Mouse (Mus musculus) embryonic stem cell, embryonic (primary cell): ENCODE data around the gene Gm28048.

Source experiments
- CTCF ChIA-PET, 4 experiments: fragments of 300-600 bp in 2 of 4; fragments of 350-600 bp in 2 of 4; sonication (Branson Sonifier 250); formaldehyde crosslinking; loops; one replicate each; lab custom pipeline; 2022; ENCODE audit warnings: inconsistent platforms in 2 of 4; lab: Charles Lee
- POLR2A ChIA-PET, 4 experiments: fragments of 300-600 bp in 2 of 4; fragments of 350-600 bp in 2 of 4; sonication (Branson Sonifier 250); formaldehyde crosslinking; loops; one replicate each; lab custom pipeline; 2022; ENCODE audit warnings: antibody characterized with exemption in 4 of 4, inconsistent platforms in 1 of 4; lab: Charles Lee

The Gm28048 gene

GRCm38 (mm10) chr11:22854571-22854970 is 127.3 kb downstream of the Gm28048 start:
- POLR2A ChIA-PET, result interaction anchor here in 3 of 4 experiments (0.6 to 15.3 kb wide), 11 partner anchors 9 to 94 kb away, joined by 3 to 437 read pairs (median 6); no protein-coding TSS in a partner anchor
- CTCF ChIA-PET, result interaction anchor here in 2 of 4 experiments (1.2 to 1.7 kb wide), 3 partner anchors 9 to 55 kb away, joined by 3 to 4 read pairs (median 4); no protein-coding TSS in a partner anchor

GRCm38 (mm10) chr11:22853477-22854157 is 128.3 kb downstream of the Gm28048 start:
- CTCF ChIA-PET, result no interaction called here
- POLR2A ChIA-PET, result interaction anchor here (0.6 to 15.3 kb wide), 8 partner anchors 10 to 645 kb away, joined by 3 to 437 read pairs (median 5); no protein-coding TSS in a partner anchor

GRCm38 (mm10) chr11:22852510-22852909 is 129.4 kb downstream of the Gm28048 start:
- CTCF ChIA-PET, result no interaction called here
- POLR2A ChIA-PET, result interaction anchor here in 2 of 4 experiments (0.6 to 15.3 kb wide), 8 partner anchors 10 to 231 kb away, joined by 3 to 437 read pairs (median 4); no protein-coding TSS in a partner anchor

DNA sequence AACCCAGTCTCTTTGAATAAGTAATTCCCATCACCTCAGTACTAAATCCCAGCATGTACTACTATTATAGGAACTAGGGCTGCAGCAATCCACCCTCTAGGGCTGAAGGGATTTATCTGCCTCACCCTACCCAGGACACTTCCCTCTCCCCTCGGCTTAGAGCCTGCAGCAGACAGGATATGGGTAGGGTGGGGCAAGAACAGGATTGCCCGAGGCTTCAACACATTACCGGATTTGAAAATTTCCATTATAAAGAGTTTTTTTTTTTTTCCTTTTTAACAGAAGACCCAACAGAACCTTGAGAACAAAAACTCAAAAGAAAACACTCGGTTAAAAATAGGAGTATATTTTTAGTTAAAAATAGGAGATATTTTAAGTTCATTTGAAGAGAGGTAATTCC is 130.5 kb downstream of the Gm28048 start:
- ChIA-PET POLR2A (interaction anchor here in 3 of 4 experiments (0.7 to 15.3 kb wide), 9 partner anchors 8 to 130 kb away, joined by 3 to 437 read pairs (median 3); no protein-coding TSS in a partner anchor), CTCF (interaction anchor here in 2 of 4 experiments (0.6 to 0.7 kb wide), 2 partner anchors 9 to 46 kb away, joined by 3 to 4 read pairs; partner anchors contain the start of gene B3gnt2 (in 1 of the 2))

DNA sequence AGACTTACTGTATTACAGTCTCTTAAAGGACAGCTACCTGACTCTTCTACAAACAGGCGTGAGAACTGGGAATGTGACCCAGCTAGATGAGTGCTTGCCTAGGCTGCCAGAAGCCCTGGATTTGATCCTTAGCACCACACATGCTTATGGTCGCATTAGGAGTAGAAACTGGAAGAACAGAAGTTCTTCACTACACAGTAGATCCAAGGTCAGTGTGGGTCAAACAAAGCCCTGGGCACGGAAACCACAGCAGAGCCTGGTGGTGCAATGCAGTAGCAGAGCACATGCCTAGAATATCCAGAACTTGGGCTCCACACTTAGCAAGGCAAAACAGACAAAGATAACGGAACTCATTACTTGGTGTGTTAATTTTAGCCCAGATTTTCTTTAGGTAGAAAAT is 131.8 kb downstream of the Gm28048 start:
- CTCF ChIA-PET, result no interaction called here

DNA sequence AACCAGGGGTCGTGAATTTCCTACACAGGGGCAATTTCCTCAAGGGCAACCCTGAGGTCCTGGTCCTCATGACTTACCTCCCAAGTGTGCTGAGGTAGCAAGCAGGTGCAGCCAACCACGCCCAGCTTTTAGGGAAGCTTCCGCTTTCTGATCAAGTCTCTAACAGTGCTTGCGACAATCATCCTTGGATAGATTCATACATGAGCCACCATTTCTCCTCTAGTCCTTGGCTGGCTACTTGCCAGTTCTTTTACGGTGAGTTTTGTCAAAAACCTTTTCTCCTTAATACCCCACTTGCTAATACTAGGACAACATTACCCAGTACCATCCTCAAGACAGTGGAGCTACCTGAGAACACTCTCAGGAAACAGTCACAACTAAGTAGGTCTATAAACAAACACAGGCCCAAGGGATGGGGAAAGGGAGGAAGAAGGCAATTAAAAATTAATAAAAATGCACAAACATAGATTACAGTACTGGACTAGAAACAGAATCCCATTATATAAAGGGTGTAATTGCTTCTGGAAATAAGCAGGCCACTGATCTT is 133.2 kb downstream of the Gm28048 start:
- POLR2A ChIA-PET, result interaction anchor here (0.6 to 30.7 kb wide), 15 partner anchors 9 to 238 kb away, joined by 3 to 437 read pairs (median 4); partner anchors contain the start of gene B3gnt2 (in 2 of the 4)
- CTCF ChIA-PET, result interaction anchor here in 1 of 4 experiments (0.8 kb wide), 1 partner anchor 8 kb away, joined by 3 read pairs; no protein-coding TSS in a partner anchor

More for the DNA sequence above, 131.8 kb downstream of the Gm28048 start:
- POLR2A ChIA-PET, result interaction anchor here in 2 of 4 experiments (0.9 to 30.7 kb wide), 8 partner anchors 9 to 99 kb away, joined by 3 to 437 read pairs (median 4); partner anchors contain the start of gene B3gnt2 (in 1 of the 2)

- POLR2A ChIA-PET, result interaction anchor here (0.6 to 30.7 kb wide), 15 partner anchors 8 to 238 kb away, joined by 3 to 437 read pairs (median 4); partner anchors contain the start of gene B3gnt2 (in 2 of the 4)
- CTCF ChIA-PET, result no interaction called here
Observed at GRCm38 (mm10) chr11:22847732-22848648, 133.9 kb downstream of the Gm28048 start.

GRCm38 (mm10) chr11:22846960-22847731 is 134.7 kb downstream of the Gm28048 start:
- CTCF ChIA-PET, result no interaction called here
- POLR2A ChIA-PET, result interaction anchor here in 3 of 4 experiments (0.6 to 30.7 kb wide), 9 partner anchors 11 to 233 kb away, joined by 3 to 437 read pairs (median 10); partner anchors contain the start of gene B3gnt2 (in 2 of the 3)

DNA sequence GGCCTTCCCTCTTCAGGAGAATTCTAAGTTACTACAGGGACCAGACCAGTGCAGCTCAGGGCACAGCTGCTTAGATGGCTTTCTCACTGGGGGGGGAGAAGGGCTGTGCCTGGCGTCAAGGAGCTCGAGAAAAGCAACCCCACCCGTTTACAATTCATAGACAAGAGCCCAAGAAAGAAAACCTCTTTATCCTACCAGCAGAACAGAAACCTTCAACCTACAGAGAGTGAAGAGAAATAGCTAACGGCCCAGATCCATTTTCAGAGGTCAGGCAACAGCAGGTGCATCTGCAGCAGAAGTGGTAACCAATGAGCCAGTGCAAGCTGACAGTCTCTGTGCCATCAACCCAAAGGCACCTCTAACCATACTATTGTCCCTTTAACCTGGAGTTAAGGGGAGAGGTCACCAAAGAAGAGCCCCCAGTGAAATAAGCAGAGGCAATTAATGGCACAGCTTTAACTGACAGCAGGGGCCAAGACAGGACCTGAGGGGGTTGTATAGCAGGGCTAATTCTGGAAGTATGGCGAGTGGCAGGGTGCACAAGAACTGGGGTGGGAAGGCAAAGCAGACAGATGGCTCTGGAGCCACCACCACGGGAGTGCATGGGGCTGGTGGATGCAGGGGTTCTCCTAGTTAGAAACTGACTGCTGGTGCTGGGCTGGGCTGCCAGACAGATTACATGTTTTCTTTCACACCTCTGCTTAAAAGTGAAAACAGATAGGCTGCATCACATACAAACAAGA is 135.6 kb downstream of the Gm28048 start:
- ChIA-PET POLR2A (interaction anchor here in 3 of 4 experiments (0.6 to 30.7 kb wide), 20 partner anchors 9 to 225 kb away, joined by 3 to 437 read pairs (median 6); partner anchors contain the start of gene B3gnt2 (in 2 of the 3)), CTCF (interaction anchor here in 3 of 4 experiments (0.7 to 1.2 kb wide), 4 partner anchors 9 to 857 kb away, joined by 3 to 6 read pairs (median 4); no protein-coding TSS in a partner anchor)

- POLR2A ChIA-PET, result interaction anchor here in 3 of 4 experiments (0.6 to 30.7 kb wide), 28 partner anchors 8 to 231 kb away, joined by 3 to 437 read pairs (median 4); partner anchors contain the start of gene B3gnt2 (in 2 of the 3)
- CTCF ChIA-PET, result interaction anchor here (0.6 to 1.2 kb wide), 7 partner anchors 10 to 1210 kb away, joined by 3 to 6 read pairs (median 4); partner anchors contain the start of gene B3gnt2 (in 1 of the 4)
Observed at GRCm38 (mm10) chr11:22844754-22845718, 136.9 kb downstream of the Gm28048 start.

DNA sequence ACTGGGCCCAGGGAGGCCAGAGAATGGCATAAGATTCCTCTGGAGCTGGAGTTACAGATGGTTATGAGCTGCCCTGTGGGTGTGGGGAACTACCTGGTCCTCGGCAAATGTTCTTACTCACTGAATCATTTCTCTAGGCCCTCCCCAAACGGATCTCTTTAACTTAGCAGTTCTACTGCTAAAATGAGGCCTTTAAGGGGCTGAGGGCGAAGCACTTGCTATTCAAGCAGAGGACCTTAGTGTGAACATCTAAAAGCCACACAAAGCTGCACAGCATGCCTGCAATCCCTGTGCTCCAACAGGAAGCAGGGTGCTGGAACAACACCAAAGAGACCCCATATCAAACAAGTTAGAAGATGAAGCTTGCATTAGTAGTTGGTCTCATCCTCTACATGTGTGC is 142.4 kb downstream of the Gm28048 start:
- ChIA-PET CTCF (interaction anchor here (0.6 to 3.8 kb wide), 6 partner anchors 8 to 213 kb away, joined by 3 to 25 read pairs (median 4); no protein-coding TSS in a partner anchor), POLR2A (interaction anchor here (0.6 to 30.7 kb wide), 19 partner anchors 9 to 778 kb away, joined by 3 to 437 read pairs (median 6); partner anchors contain the start of gene B3gnt2 (in 2 of the 4))

DNA sequence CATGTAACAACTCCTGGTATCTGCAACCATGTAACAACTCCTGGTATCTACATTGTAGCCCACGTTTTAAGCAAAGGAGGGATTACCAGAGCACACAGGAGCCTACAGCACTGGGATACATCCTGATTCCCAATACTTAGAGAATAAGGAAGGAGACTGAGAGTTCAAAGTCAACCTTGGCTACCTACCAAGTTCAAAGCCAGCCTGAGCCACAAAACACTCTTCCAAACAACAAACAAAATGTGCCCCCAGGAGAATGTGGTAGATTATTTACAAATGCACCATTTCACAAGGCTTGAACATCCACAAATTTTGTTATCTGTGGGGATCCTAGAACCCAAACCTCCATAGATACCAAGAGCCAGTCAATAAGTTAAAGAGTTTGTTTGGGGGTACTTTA is 143.5 kb downstream of the Gm28048 start:
- POLR2A ChIA-PET, result interaction anchor here in 1 of 4 experiments (1.2 to 30.7 kb wide), 4 partner anchors 8 to 21 kb away, joined by 3 to 437 read pairs (median 64); partner anchors contain the start of gene B3gnt2
- CTCF ChIA-PET, result no interaction called here

GRCm38 (mm10) chr11:22836269-22836668 is 145.6 kb downstream of the Gm28048 start:
- ChIA-PET POLR2A (interaction anchor here in 2 of 4 experiments (0.5 to 30.7 kb wide), 6 partner anchors 9 to 129 kb away, joined by 3 to 437 read pairs (median 5); partner anchors contain the start of gene B3gnt2 (in 1 of the 2)), CTCF (no interaction called here)

DNA sequence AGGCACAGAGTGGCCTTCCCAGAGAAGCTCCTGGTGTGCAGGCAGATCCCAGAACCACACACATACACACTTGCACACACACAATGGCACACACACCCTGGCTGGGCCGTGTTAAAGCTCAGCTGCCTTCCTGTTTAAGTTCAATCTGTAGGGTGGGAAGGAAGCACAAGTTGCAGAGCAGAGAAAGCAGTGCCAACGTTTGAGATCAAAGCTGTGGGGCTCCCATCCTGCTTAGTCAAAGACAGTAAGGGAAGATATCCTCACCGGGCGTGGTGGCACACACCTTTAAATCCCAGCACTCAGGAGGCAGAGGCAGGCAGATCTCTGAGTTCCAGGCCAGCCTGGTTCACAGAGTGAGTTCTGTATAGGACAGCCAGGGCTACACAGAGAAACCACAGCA is 149.3 kb downstream of the Gm28048 start:
- ChIA-PET CTCF (interaction anchor here in 2 of 4 experiments (0.9 to 1.7 kb wide), 2 partner anchors 9 to 55 kb away, joined by 4 read pairs; no protein-coding TSS in a partner anchor), POLR2A (interaction anchor here in 3 of 4 experiments (0.6 to 30.7 kb wide), 8 partner anchors 8 to 158 kb away, joined by 3 to 437 read pairs (median 6); partner anchors contain the start of gene B3gnt2 (in 1 of the 3))
